Mouse (Mus musculus): ENCODE results near the gene H2afv.

GRCm38 (mm10) chr11:6468541-6468940 is 24.3 kb upstream of the H2afv start:
- TF ChIP-seq CTCF (IDR thresholded peaks at IDR 0.05; ENCODE audit: insufficient read depth, low read length), result no peak
- TF ChIP-seq POLR2A (IDR thresholded peaks at IDR 0.05; ENCODE audit: borderline replicate concordance, extremely low read depth, low read depth, low read length), result no peak
